Mouse (Mus musculus): Measurements from ENCODE around the gene Gm20503.
A peak's percentile ranks its signal among the peaks of the same experiment; 100 is the strongest.

Gene Gm20503

DNA sequence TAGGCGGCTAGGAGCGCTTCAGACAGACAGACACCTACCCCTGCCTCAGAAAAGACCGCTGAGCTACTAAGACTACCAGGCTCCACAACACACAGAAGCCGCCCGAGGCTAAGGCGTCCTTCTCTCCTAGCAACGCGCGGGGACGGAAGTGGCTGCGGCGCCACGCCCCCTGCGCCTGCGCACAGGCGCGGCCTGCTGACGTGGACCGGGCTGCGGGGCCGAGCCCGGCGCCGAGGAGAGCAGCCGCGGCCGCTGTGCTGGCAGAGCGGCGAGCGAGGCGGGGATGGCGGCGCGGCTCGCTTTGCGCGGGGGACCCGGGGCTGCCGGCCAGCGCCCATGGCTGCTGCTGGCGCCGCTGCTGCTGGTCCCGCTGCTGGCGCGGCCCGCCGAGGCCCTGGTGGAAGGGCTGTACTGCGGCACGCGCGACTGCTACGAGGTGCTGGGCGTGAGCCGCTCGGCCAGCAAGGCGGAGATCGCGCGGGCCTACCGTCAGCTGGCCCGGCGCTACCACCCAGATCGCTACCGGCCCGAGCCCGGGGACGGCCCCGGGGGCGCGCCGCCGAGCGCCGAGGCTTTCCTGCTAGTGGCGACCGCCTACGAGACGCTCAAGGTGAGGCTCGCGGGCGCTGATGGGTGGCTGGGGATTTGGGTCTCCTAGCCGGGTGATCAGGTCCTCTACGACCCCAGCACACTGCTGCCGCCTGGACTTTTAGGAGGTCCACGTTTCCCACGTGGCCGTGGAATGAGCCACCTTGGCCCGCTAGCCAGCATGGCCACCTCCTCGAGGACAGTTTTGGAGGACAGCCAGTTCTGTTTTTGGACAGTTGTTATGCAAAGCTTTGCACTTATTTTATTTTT is at the start of gene Gm20503:
Gene Gm20503 (plus strand): TSS at position 263 of the 858 bp plus-strand sequence.
- DNase-seq (ENCODE audit: low read depth, low spot score): peak; percentile 88

DNA sequence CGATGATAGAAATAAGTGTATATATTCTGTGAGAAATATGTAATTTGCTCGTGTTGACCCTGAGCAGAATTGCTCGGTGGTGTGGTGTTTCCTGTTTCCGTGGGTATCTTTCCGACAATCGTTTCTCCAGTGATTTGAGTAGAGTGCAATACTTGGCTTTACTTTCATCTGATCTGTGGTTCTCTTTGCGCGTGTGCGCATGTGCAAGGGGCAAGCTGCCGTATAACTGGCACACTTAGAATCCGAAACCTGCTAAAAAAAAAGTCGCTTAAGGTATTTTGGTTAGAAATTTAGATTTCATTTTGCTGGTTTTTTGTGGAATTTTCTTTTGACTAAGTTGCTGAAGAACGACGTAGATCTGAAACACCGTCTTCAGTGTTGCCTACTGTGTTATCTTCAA is 41.3 kb upstream of the Gm20503 start:
- DNase-seq (ENCODE audit: low read depth, low spot score): no peak

DNA sequence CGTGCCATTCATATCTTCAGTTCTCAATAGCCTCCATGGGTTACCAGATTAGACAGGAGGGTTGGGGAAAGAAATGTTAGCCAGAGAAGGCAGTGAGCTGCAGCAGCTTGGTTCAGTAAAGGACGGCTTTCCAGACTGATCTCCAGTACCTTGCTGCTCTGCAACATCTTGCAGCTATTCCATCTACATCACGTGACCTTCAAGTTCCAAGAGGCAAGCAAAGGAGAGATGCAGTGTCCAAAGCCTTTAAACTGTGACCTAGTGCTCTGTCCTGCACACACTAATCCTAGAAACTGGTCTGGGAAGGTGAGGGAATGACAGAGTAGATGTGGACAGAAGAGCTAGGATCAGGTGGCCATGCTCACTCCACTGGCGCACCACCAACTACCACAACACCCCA is 39.7 kb upstream of the Gm20503 start:
- no peak for DNase-seq (ENCODE audit: low read depth, low spot score)

DNA sequence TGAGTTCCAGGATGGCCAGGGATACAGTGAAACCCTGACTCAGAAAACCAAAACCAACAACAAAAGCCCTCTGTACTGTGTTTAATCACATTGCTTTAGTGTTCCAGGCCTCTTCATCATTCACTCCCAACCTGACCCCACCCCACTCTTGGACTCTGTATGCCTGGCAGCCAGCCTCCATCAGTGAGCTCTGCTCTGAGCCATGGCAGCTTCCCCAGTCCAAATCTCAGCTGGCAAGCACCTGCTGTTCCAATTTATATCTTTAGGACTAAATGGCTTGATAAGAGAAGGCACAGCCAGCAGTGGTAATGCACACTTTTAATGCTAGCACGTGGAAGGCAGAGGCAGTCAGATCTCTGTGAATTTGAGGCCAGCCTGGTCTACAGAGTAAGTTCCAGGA is 37.9 kb upstream of the Gm20503 start:
- DNase-seq (ENCODE audit: low read depth, low spot score): no peak

DNA sequence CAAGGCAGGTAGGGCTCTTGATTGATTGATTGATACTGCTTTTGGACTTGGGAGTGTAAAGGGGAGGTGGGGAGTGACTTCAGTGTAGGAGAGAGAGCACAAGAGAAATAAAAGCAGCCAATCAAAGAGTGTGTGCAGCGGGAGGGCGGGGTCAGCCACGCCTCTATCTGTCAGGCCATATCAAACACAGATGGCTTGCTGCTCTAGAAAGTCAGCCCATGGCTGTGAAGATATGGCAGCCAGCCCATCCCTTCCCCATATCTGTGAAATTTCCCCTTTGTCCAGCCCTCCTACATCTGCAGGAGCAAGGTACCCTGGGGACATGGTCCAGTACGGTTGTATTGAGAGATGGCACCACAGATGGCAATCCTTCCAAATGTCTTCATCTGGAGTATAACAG is 32.3 kb upstream of the Gm20503 start:
- DNase-seq (ENCODE audit: low read depth, low spot score): no peak

DNA sequence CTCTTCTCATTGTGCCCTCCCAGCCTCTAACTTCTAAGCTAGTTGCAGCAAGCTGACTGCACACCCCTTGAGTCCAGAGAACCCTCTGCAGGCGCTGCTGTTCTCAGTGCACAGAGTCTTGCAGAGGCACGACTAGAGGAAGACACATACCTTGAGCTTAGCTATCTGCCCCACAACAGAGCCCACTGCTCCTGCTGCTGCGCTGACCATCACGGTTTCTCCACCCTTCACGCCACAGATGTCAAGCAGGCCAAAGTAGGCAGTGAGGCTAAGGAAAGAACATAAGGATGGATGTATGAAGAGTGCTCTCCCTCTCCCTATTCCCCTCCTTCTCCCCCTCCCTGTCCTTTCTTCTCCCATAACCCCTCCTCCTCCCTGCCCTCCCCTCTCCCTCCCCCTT is 27.3 kb upstream of the Gm20503 start:
- no peak for DNase-seq (ENCODE audit: low read depth, low spot score)

DNA sequence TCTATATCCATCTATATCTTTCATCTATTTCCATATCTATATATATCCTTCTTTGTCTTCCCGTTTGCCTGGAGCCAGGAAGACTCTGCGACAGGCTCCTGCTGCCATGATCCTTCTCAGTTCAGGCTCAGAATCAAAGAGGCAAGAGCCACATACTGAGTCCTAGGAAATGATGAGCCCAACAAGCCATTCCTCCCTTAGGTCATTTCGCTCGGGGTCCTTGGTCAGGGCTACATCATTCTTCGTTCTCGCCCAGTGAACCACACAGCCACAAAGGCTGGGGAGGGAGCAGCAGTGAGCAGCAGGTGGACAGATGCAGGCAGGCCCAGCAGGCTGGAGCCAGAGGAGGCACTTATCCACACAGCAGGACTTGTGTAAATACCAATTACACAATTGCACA is 21.6 kb upstream of the Gm20503 start:
- DNase-seq (ENCODE audit: low read depth, low spot score): no peak

DNA sequence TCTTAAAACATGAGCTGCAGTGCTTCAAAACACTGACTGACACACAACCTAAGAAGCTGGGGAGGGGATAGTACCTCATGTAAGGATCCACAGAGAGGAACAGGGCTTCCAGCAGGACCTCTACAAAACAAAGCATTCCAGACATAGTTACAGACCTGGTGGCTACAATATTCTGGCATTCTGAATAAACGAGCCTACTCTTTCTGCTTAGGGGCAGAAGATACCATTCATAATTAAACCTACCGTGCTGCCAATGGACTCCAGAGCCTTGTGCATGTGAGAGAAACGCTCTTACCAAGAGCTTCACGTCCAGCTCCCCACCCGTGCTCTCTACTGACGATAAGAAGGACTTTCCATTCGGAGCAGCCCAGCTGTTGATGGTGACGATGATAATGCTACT is 20.2 kb upstream of the Gm20503 start:
- DNase-seq (ENCODE audit: low read depth, low spot score): no peak

DNA sequence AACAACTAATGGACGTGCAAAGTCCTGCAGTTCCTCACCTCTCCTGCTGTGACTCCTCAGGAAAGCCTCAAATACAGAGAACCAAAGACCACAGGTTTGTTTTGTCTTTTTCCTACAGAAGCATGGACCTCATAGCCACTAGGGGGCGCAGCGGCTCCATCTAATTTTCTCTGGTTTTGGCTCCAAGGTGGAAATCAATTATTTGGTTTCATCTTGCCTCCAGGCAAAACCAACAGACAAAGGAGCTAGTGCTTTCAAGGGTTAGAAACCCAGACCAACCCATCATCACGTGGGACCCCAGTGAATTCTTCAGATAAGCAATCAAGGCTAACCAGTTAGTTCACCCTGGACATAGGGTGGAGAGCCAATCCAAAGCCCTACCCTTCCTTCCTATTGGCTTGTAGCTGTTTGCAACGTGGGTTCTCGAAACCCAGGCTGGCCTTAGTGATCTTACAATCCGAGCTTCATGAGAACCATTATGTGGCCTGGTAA is 17.8 kb upstream of the Gm20503 start:
- DNase-seq (ENCODE audit: low read depth, low spot score): peak; percentile 88

GRCm38 (mm10) chr4:58986540-58987190 is 16.3 kb upstream of the Gm20503 start, which contains the start of gene Ptgr1:
Gene Ptgr1 (minus strand): TSS chr4:58987119.
- DNase-seq (ENCODE audit: low read depth, low spot score): peak; percentile 91

GRCm38 (mm10) chr4:58989303-58989898 is 13.6 kb upstream of the Gm20503 start:
- DNase-seq (ENCODE audit: low read depth, low spot score): no peak

DNA sequence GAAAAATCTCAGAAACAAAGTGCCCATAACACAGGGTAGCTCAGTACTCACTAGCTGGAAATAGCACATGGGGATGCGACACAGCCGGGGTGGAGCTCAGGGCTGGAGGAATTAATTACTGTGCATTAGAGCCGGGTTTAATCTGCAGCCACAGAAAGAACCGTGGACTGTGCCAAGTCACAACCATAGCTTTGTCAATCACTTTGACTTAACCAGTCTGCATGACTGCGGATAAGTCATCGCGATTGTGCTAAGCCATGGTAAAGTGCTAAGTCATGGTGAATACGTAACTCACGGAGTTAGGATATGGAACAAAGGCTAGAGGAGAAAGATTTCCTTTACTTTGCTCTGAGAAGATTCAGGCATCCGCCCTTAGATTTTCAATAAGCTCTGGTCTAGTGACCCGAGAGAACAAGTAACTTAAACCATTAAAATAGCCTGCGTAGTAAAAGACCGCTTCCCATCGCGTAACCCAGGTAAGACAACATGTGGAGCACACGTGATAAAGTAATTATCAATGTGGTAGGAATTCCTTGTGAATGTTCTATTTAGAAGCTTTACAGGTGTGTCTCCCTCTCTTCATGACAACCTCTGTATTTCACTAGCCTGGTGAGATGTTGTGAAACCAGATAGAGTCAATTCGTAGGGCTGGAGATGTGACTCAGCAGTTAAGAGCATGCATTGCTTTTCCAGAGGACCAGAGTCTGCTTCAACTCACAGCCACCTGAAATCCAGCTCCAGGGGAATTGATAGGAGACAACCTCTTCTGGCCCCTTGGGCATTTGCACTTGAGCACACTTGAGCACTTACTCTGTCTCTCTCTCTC is 12.2 kb upstream of the Gm20503 start:
- peak; percentile 57 for DNase-seq (ENCODE audit: low read depth, low spot score)

GRCm38 (mm10) chr4:58992195-58992594 is 10.8 kb upstream of the Gm20503 start:
- DNase-seq (ENCODE audit: low read depth, low spot score): no peak

GRCm38 (mm10) chr4:58994762-58995161 is 8.2 kb upstream of the Gm20503 start, which contains the start of gene Dnajc25:
Gene Dnajc25 (plus strand): TSS chr4:58995062.
- DNase-seq (ENCODE audit: low read depth, low spot score): peak; percentile 30

DNA sequence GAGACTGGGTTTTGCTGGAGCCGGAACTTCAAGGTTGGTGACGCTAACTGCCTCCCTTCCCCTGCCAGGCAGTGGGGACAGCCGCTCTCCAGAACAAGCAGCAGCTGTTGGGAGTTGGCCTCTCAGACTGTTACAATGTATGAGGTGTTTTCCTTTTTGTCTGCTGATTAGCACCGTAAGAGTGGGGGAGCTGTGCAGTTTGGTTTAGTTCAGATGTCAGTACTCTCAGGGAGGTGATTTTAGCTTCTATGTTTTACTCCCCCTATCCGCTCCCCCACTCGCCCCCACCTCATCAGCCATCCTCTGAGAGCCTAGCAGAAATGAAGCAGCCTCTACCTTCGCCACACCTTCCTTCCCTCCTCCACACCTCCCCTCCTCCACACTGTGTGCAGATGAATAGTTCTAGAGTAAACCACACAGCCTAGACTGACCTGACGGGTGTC is 7.7 kb upstream of the Gm20503 start:
- DNase-seq (ENCODE audit: low read depth, low spot score): no peak

GRCm38 (mm10) chr4:58997081-58997480 is 5.9 kb upstream of the Gm20503 start:
- DNase-seq (ENCODE audit: low read depth, low spot score): no peak

GRCm38 (mm10) chr4:58998688-58999087 is 4.3 kb upstream of the Gm20503 start:
- DNase-seq (ENCODE audit: low read depth, low spot score): no peak

- DNase-seq (ENCODE audit: low read depth, low spot score): peak; percentile 70
These were observed 3.3 kb upstream of the Gm20503 start for GRCm38 (mm10) chr4:58999686-59000085.

DNA sequence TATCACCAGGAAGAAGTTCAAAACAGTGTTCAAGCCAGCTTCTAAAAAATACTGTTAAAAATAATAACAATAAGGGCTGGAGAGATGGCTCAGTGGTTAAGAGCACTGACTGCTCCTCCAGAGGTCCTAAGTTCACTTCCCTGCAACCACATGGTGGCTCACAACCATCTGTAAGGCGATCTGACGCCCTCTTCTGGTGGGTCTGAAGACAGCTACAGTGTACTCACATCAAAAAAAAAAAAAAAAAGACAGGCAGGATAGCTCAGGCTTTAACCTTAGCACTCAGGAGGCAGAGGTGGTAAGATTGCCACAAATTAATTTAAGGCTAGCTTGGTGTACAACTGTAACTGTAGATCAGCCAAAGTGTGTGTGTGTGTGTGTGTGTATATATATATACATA is 2.4 kb upstream of the Gm20503 start:
- peak; percentile 89 for DNase-seq (ENCODE audit: low read depth, low spot score)

DNA sequence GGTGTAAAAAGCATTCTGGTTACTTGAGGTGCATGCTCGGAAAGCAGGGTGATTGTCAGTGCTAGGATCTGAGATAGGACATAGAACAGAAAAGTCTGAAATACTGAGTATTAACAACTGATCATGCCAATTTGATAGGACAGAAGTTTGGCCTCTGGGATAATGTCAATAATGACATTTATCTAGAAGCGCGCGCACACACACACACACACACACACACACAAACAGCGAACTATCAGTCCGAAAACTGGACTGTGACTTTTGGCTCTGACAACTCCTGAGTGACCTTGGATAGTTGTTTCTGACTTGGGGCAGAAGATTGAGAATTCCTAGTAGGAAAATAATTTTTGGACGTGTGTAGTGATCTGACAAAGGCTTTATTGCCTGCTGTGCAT is 793 bp downstream of the Gm20503 start:
- DNase-seq (ENCODE audit: low read depth, low spot score): no peak

DNA sequence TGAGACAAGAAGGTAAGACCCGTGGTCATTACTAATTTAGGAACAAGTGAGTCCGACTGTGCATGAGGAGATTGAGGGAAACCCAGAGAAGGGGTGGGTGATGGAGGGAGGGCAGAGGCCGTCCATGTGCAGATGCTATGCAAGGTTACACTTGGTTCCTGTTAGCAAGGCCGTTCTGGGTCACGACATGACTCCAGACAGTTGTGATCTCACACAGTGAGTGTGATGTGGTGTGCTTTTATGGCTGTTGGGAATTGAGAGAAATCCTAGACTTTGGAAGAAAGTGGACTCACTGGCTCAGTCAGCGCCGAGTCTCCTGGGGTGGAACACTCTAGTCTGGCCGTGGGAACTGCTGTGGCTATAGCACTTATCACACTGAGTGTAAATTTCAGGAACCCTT is 3.2 kb downstream of the Gm20503 start:
- no peak for DNase-seq (ENCODE audit: low read depth, low spot score)
